Mouse (Mus musculus) stomach, postnatal 0 days (tissue): ENCODE data around the gene Epha8. TPM values are rescaled to one million over a fixed set of nuclear protein-coding genes. Genes with fewer than 3 reads are reported as not detected.

ENCODE experiments used
- ATAC-seq: fragments of 200-750 bp; cut with Nextera tagmentation; 2 replicates; pipeline ENCODE4 v1.8.0; 2017; ENCODE audit not compliant: low FRiP score, low TSS enrichment
- DNase-seq: peaks from one replicate; pipeline ENCODE4 v3.0.0-alpha.2; 2016; ENCODE audit warnings: low spot score
- H3K27ac ChIP-seq: fragments of 300-500 bp; sonication (generic); replicated peaks from 2 replicates; pipeline ENCODE4 v1.5.1; 2014; ENCODE audit warnings: mild to moderate bottlenecking, control low read depth
- H3K27me3 ChIP-seq: fragments of 300-500 bp; sonication (generic); 2 replicates; pipeline ENCODE4 v1.6.1; 2014; ENCODE audit warnings: low read length; ENCODE audit not compliant: control insufficient read depth, insufficient read depth
- H3K36me3 ChIP-seq: fragments of 300-500 bp; sonication (generic); 2 replicates; pipeline ENCODE4 v1.6.1; 2014; ENCODE audit warnings: low read length, mixed read lengths; ENCODE audit not compliant: control insufficient read depth, insufficient read depth
- H3K4me1 ChIP-seq: fragments of 300-500 bp; sonication (generic); replicated peaks from 2 replicates; pipeline ENCODE4 v1.6.1; 2014; ENCODE audit warnings: antibody characterized with exemption; ENCODE audit not compliant: control insufficient read depth, insufficient read depth
- H3K4me2 ChIP-seq: fragments of 300-500 bp; sonication (generic); replicated peaks from 2 replicates; pipeline ENCODE4 v1.6.1; 2014; ENCODE audit warnings: low read depth, mild to moderate bottlenecking, control low read depth, moderate library complexity
- H3K4me3 ChIP-seq: fragments of 300-500 bp; sonication (generic); 2 replicates; pipeline ENCODE4 v1.5.1; 2014; ENCODE audit warnings: low read depth, low read length, control low read depth
- H3K9ac ChIP-seq: fragments of 300-500 bp; sonication (generic); 2 replicates; pipeline ENCODE4 v1.6.1; 2014; ENCODE audit warnings: mild to moderate bottlenecking, low read length, control low read depth, mixed read lengths
- H3K9me3 ChIP-seq: fragments of 300-500 bp; sonication (generic); 2 replicates; pipeline ENCODE4 v1.6.1; 2016; ENCODE audit warnings: low read length; ENCODE audit not compliant: control insufficient read depth
- CTCF ChIP-seq: IDR thresholded peaks from 2 replicates; pipeline ENCODE4 v1.5.1; 2016; ENCODE audit warnings: antibody characterized with exemption, low read depth, mild to moderate bottlenecking, moderate library complexity
- EP300 ChIP-seq: optimal IDR thresholded peaks from 2 replicates; pipeline ENCODE3; 2016; ENCODE audit warnings: antibody characterized with exemption
- WGBS: fragments of 180-500 bp; shearing (Covaris S2); extraction: QIAGEN DNeasy Blood & Tissue Kit; methylation state at CpG from one replicate; pipeline ENCODE4 v1.1.7; 2014; 5-methylcytosine and 5-hydroxymethylcytosine counted together
- polyA plus RNA-seq: library from polyadenylated mRNA; unstranded; fragments of >200 nt; fragmentation: Nextera tagmentation; extraction: Ambion mirVana; gene quantifications from 2 replicates; pipeline ENCODE4 v1.2.1, GENCODE M21; 2015

Gene Epha8
- polyA plus RNA-seq, 1 experiment from 2014 or later = 0.11 TPM

GRCm38 (mm10) chr4:136944558-136945350 is 11.9 kb downstream of the Epha8 start:
- H3K4me2 ChIP-seq = no peak overlapping the region
- H3K9me3 ChIP-seq = no peaks in the 10 kb centered on the region
- DNase-seq = no peak
- no peak overlapping the region for H3K4me3 ChIP-seq
- no peak overlapping the region for H3K9ac ChIP-seq
- H3K27ac ChIP-seq = no peak overlapping the region
- no peaks in the 10 kb centered on the region for H3K27me3 ChIP-seq
- no peaks in the 10 kb centered on the region for H3K4me1 ChIP-seq
- TF ChIP-seq EP300 (no peak), CTCF (no peak)
- whole genome bisulfite sequencing = 77% methylated on average over 11 of the region's 11 CpGs
- no peak for ATAC-seq
- H3K36me3 ChIP-seq = no peaks in the 10 kb centered on the region

GRCm38 (mm10) chr4:136943175-136943574 is 13.4 kb downstream of the Epha8 start:
- H3K9me3 ChIP-seq = no peaks in the 10 kb centered on the region
- no peak for DNase-seq
- ATAC-seq = no peak
- no peaks in the 10 kb centered on the region for H3K27me3 ChIP-seq
- H3K9ac ChIP-seq = no peak overlapping the region
- H3K4me2 ChIP-seq = no peak overlapping the region
- 15% methylated on average over 13 of the region's 13 CpGs for WGBS
- H3K4me1 ChIP-seq = no peaks in the 10 kb centered on the region
- H3K27ac ChIP-seq = no peak overlapping the region
- no peak overlapping the region for H3K4me3 ChIP-seq
- TF ChIP-seq CTCF (no peak), EP300 (no peak)
- no peaks in the 10 kb centered on the region for H3K36me3 ChIP-seq

- Histone ChIP-seq H3K4me3 (no peak overlapping the region), H3K4me1 (no peaks in the 10 kb centered on the region), H3K36me3 (no peaks in the 10 kb centered on the region), H3K9me3 (no peaks in the 10 kb centered on the region), H3K4me2 (no peak overlapping the region), H3K27ac (no peak overlapping the region), H3K27me3 (no peaks in the 10 kb centered on the region), H3K9ac (no peak overlapping the region)
- 17% methylated on average over 18 of the region's 18 CpGs for WGBS
- TF ChIP-seq EP300 (no peak), CTCF (no peak)
- no peak for ATAC-seq
- DNase-seq = no peak
These were observed 13.9 kb downstream of the Epha8 start for GRCm38 (mm10) chr4:136942761-136943160.

- no peak overlapping the region for H3K27ac ChIP-seq
These were observed 18.7 kb downstream of the Epha8 start for GRCm38 (mm10) chr4:136937935-136938334.

GRCm38 (mm10) chr4:136937344-136937743 is 19.3 kb downstream of the Epha8 start:
- no peak for TF ChIP-seq CTCF
- no peak for TF ChIP-seq EP300

More at GRCm38 (mm10) chr4:136937935-136938334, 18.7 kb downstream of the Epha8 start:
- H3K4me3 ChIP-seq = no peak overlapping the region
- 89% methylated on average over 5 of the region's 5 CpGs for WGBS
- TF ChIP-seq CTCF = no peak
- no peak for TF ChIP-seq EP300
- H3K9me3 ChIP-seq = no peaks in the 10 kb centered on the region
- H3K4me1 ChIP-seq = no peaks in the 10 kb centered on the region
- ATAC-seq (no peak), DNase-seq (no peak)
- no peak overlapping the region for H3K9ac ChIP-seq
- no peaks in the 10 kb centered on the region for H3K36me3 ChIP-seq
- no peak overlapping the region for H3K4me2 ChIP-seq
- H3K27me3 ChIP-seq = no peaks in the 10 kb centered on the region

More at GRCm38 (mm10) chr4:136937344-136937743, 19.3 kb downstream of the Epha8 start:
- no peak overlapping the region for H3K4me3 ChIP-seq
- H3K36me3 ChIP-seq = no peaks in the 10 kb centered on the region
- no peak overlapping the region for H3K9ac ChIP-seq
- DNase-seq = no peak
- H3K27me3 ChIP-seq = no peaks in the 10 kb centered on the region
- no peak overlapping the region for H3K4me2 ChIP-seq
- no peak for ATAC-seq
- H3K9me3 ChIP-seq = no peaks in the 10 kb centered on the region
- no peak overlapping the region for H3K27ac ChIP-seq
- 76% methylated on average over 4 of the region's 4 CpGs for WGBS
- no peaks in the 10 kb centered on the region for H3K4me1 ChIP-seq
